ENCODE assay signal across 14 mouse cellular contexts in genomic region chr9:66212802-66213201, GRCm38 (mm10). TPM values are rescaled to one million over a fixed set of nuclear protein-coding genes. Genes with fewer than 3 reads are reported as not detected.
DNase-seq lines count a peak whose midpoint lies in the region; ATAC-seq and TF ChIP-seq lines count a peak whose summit lies in the region.
"Had no signal": no experiment of that assay in that cellular context is flagged by ENCODE, and none has a peak within 500 bp of the region (broad histone marks: within the 10 kb centered on the region; RNA-seq: fewer than 3 reads in every experiment).

No protein-coding gene starts in this region.

- no peak for ATAC-seq in heart, embryonic 12.5 days (ENCODE audit: insufficient number of reproducible peaks, low FRiP score)
- ATAC-seq in lung, embryonic 14.5 days (ENCODE audit: insufficient read depth): no peak
- no peak for ATAC-seq in limb, embryonic 12.5 days (ENCODE audit: insufficient number of reproducible peaks, insufficient read depth, low FRiP score, low TSS enrichment, low read depth)

- no peak overlapping the region for H3K4me3 ChIP-seq in heart, embryonic 12.5 days
- H3K4me3 ChIP-seq in lung, embryonic 14.5 days (ENCODE audit: low read depth, low read length): no peak overlapping the region
- H3K4me3 ChIP-seq in limb, embryonic 12.5 days (replicated peaks): no peak overlapping the region
- H3K4me3 ChIP-seq: embryonic facial prominence, embryonic 15.5 days; hindbrain, embryonic 13.5 days; megakaryocyte, embryonic 14.5 days had no signal

- no peak for TF ChIP-seq CTCF in lung, embryonic 14.5 days (IDR thresholded peaks at IDR 0.05; ENCODE audit: low read depth)

- H3K9me3 ChIP-seq in heart, embryonic 12.5 days (replicated peaks): no peaks in the 10 kb centered on the region
- H3K9me3 ChIP-seq in lung, embryonic 14.5 days (ENCODE audit: low read depth, low read length): no peaks in the 10 kb centered on the region
- H3K9me3 ChIP-seq in limb, embryonic 12.5 days: no peaks in the 10 kb centered on the region
- H3K9me3 ChIP-seq: embryonic facial prominence, embryonic 15.5 days; hindbrain, embryonic 13.5 days; megakaryocyte, embryonic 14.5 days had no signal

- no peaks in the 10 kb centered on the region for H3K27me3 ChIP-seq in heart, embryonic 12.5 days (replicated peaks)
- no peaks in the 10 kb centered on the region for H3K27me3 ChIP-seq in lung, embryonic 14.5 days (ENCODE audit: insufficient read depth, low read length)
- no peaks in the 10 kb centered on the region for H3K27me3 ChIP-seq in limb, embryonic 12.5 days
- H3K27me3 ChIP-seq: embryonic facial prominence, embryonic 15.5 days; hindbrain, embryonic 13.5 days had no signal

- peak overlapping the region; percentile 77 for H3K27ac ChIP-seq in heart, embryonic 12.5 days (ENCODE audit: poor library complexity, severe bottlenecking)
- H3K27ac ChIP-seq in lung, embryonic 14.5 days (ENCODE audit: low read depth): peak overlapping the region; percentile 67
- H3K27ac ChIP-seq in limb, embryonic 12.5 days: peak overlapping the region; percentile 51; the same call in 1 of the 2 replicates
- H3K27ac ChIP-seq: embryonic facial prominence, embryonic 15.5 days; hindbrain, embryonic 13.5 days; kidney, postnatal 0 days had no signal

- H3K4me1 ChIP-seq in heart, embryonic 12.5 days (replicated peaks): peaks cover 54% of the 10 kb centered on the region
- H3K4me1 ChIP-seq in lung, embryonic 14.5 days (ENCODE audit: insufficient read depth): peaks cover 24% of the 10 kb centered on the region
- H3K4me1 ChIP-seq in limb, embryonic 12.5 days (replicated peaks): peaks cover 24% of the 10 kb centered on the region

- H3K4me2 ChIP-seq in heart, embryonic 12.5 days: no peak overlapping the region; the same call in 1 of the 2 replicates
- no peak overlapping the region for H3K4me2 ChIP-seq in lung, embryonic 14.5 days
- H3K4me2 ChIP-seq in limb, embryonic 12.5 days: no peak overlapping the region
- H3K4me2 ChIP-seq: embryonic facial prominence, embryonic 15.5 days; hindbrain, embryonic 13.5 days had no signal

- H3K9ac ChIP-seq in heart, embryonic 12.5 days: no peak overlapping the region
- no peak overlapping the region for H3K9ac ChIP-seq in lung, embryonic 14.5 days
- no peak overlapping the region for H3K9ac ChIP-seq in limb, embryonic 12.5 days (replicated peaks)
- H3K9ac ChIP-seq: embryonic facial prominence, embryonic 15.5 days; hindbrain, embryonic 13.5 days had no signal

- 68% methylated on average over 5 of the region's 5 CpGs for WGBS in heart, embryonic 12.5 days
- 54% methylated on average over 5 of the region's 5 CpGs for WGBS in lung, embryonic 14.5 days
- WGBS in limb, embryonic 12.5 days: 72% methylated on average over 5 of the region's 5 CpGs

- no peaks in the 10 kb centered on the region for H3K36me3 ChIP-seq in heart, embryonic 12.5 days
- H3K36me3 ChIP-seq in lung, embryonic 14.5 days (ENCODE audit: insufficient read depth): no peaks in the 10 kb centered on the region
- no peaks in the 10 kb centered on the region for H3K36me3 ChIP-seq in limb, embryonic 12.5 days
- H3K36me3 ChIP-seq: embryonic facial prominence, embryonic 15.5 days; hindbrain, embryonic 13.5 days had no signal

- intact Hi-C loops in heart, postnatal 36 days (cut with DNase I): no loop called here

- no peak for DNase-seq in heart, postnatal 36 days
- no peak for DNase-seq in lung, embryonic 14.5 days
- no peak for DNase-seq in lung, postnatal 36 days
- DNase-seq in retina, embryonic 14.5 days (ENCODE audit: low spot score): no peak
- no peak for DNase-seq in urinary bladder, postnatal 36 days (ENCODE audit: low spot score in 2 of 2)
- no peak for DNase-seq in yolk sac, embryonic 10.5 days (ENCODE audit: low spot score)
- DNase-seq: cerebellum, postnatal 14 days; thymus, adult 2 months had no signal

RNA-seq across cellular contexts. Expression of gene Dapk2, which starts 54.8 kb away (rescaled TPM):
- polyA plus RNA-seq in heart, embryonic 12.5 days (2016; fragmentation: Nextera tagmentation; extraction: Ambion mirVana): 6.4 and 8.1 TPM in 2 replicates
- total RNA-seq in heart, postnatal 36 days (2021): 1 to 10 TPM; 4.6 to 6.2 TPM
- 5.9 and 7.6 TPM in 2 replicates for polyA plus RNA-seq in lung, embryonic 14.5 days (2014; fragmentation: Nextera tagmentation; extraction: Ambion mirVana)
- 5.2 and 5.7 TPM in 2 replicates for polyA plus RNA-seq in limb, embryonic 12.5 days (2016; fragmentation: Nextera tagmentation; extraction: Ambion mirVana)
